Mouse (Mus musculus) hindbrain, embryonic 11.5 days (tissue): ENCODE measurements around the gene Psmb2. TPM values are rescaled to one million over a fixed set of nuclear protein-coding genes. Genes with fewer than 3 reads are reported as not detected.

Source experiments
- ATAC-seq: fragments of 200-750 bp; cut with Nextera tagmentation; 2 replicates; pipeline ENCODE4 v1.8.0; 2017; ENCODE audit warnings: mild to moderate bottlenecking, moderate TSS enrichment, moderate library complexity; ENCODE audit not compliant: low FRiP score
- DNase-seq: peaks from one replicate; pipeline ENCODE4 v3.0.0-alpha.2; 2015; ENCODE audit warnings: low spot score
- H3K27ac ChIP-seq: fragments of 300-500 bp; sonication (generic); 2 replicates; pipeline ENCODE4 v1.5.1; 2014; ENCODE audit warnings: mild to moderate bottlenecking, low read depth, low read length
- H3K27me3 ChIP-seq: fragments of 300-500 bp; sonication (generic); 2 replicates; pipeline ENCODE4 v1.6.1; 2014; ENCODE audit warnings: mild to moderate bottlenecking, low read length, moderate library complexity, mixed read lengths; ENCODE audit not compliant: control insufficient read depth, insufficient read depth
- H3K36me3 ChIP-seq: fragments of 300-500 bp; sonication (generic); 2 replicates; pipeline ENCODE4 v1.6.1; 2014; ENCODE audit warnings: mild to moderate bottlenecking, low read length, moderate library complexity, mixed read lengths; ENCODE audit not compliant: control insufficient read depth, insufficient read depth
- H3K4me1 ChIP-seq: fragments of 300-500 bp; sonication (generic); replicated peaks from 2 replicates; pipeline ENCODE4 v1.6.1; 2014; ENCODE audit warnings: low read length, mixed read lengths; ENCODE audit not compliant: control insufficient read depth, insufficient read depth
- H3K4me2 ChIP-seq: fragments of 300-500 bp; sonication (generic); replicated peaks from 2 replicates; pipeline ENCODE4 v1.6.1; 2014; ENCODE audit warnings: mild to moderate bottlenecking, low read depth, low read length
- H3K4me3 ChIP-seq: fragments of 300-500 bp; sonication (generic); 2 replicates; pipeline ENCODE4 v1.5.1; 2014; ENCODE audit warnings: low read depth, low read length
- H3K9ac ChIP-seq: fragments of 300-500 bp; sonication (generic); 2 replicates; pipeline ENCODE4 v1.6.1; 2014; ENCODE audit warnings: low read depth, low read length
- H3K9me3 ChIP-seq: fragments of 300-500 bp; sonication (generic); 2 replicates; pipeline ENCODE4 v1.6.1; 2016; ENCODE audit warnings: low read length; ENCODE audit not compliant: control insufficient read depth
- whole genome bisulfite sequencing: fragments of 180-500 bp; shearing (Covaris S2); extraction: QIAGEN DNeasy Blood & Tissue Kit; methylation state at CpG from one replicate; pipeline ENCODE4 v1.1.7; 2014; 5-methylcytosine and 5-hydroxymethylcytosine counted together
- polyA plus RNA-seq: library from polyadenylated mRNA; unstranded; fragments of >200 nt; fragmentation: Nextera tagmentation; extraction: Ambion mirVana; gene quantifications from 2 replicates; pipeline ENCODE4 v1.2.1, GENCODE M21; 2014

The Psmb2 gene
- polyA plus RNA-seq, 1 experiment from 2014 or later, result 517 TPM

- Histone ChIP-seq H3K4me2 (no peak overlapping the region), H3K27ac (no peak overlapping the region), H3K9ac (no peak overlapping the region), H3K4me3 (no peak overlapping the region), H3K36me3 (peaks cover 8% of the 10 kb centered on the region; the same call in 1 of the 2 replicates), H3K27me3 (0 out of 2 replicates have a peak, but pooled peaks cover 3% of the 10 kb centered on the region), H3K9me3 (no peaks in the 10 kb centered on the region), H3K4me1 (no peaks in the 10 kb centered on the region)
- no peak for ATAC-seq
- WGBS, result 42% methylated on average over 13 of the region's 13 CpGs
- DNase-seq, result peak; percentile 79
Observed at GRCm38 (mm10) chr4:126745506-126746193, 68.2 kb downstream of the Psmb2 start.

- WGBS, result 84% methylated on average over 10 of the region's 10 CpGs
- Histone ChIP-seq H3K4me2 (no peak overlapping the region), H3K27me3 (0 out of 2 replicates have a peak, but pooled peaks cover 3% of the 10 kb centered on the region), H3K27ac (no peak overlapping the region), H3K4me1 (no peaks in the 10 kb centered on the region), H3K36me3 (peaks cover 8% of the 10 kb centered on the region; the same call in 1 of the 2 replicates), H3K9me3 (no peaks in the 10 kb centered on the region), H3K9ac (no peak overlapping the region), H3K4me3 (no peak overlapping the region)
- DNase-seq (no peak), ATAC-seq (no peak)
Observed at GRCm38 (mm10) chr4:126746194-126746840, 68.9 kb downstream of the Psmb2 start.

GRCm38 (mm10) chr4:126748381-126748780 lies 71.0 kb downstream of the Psmb2 start:
- H3K4me1 ChIP-seq, result peaks cover 7% of the 10 kb centered on the region; the same call in 1 of the 2 replicates
- DNase-seq, result no peak

GRCm38 (mm10) chr4:126749553-126749952 lies 72.1 kb downstream of the Psmb2 start:
- 90% methylated on average over 11 of the region's 11 CpGs for WGBS
- no peak for ATAC-seq
- peaks cover 8% of the 10 kb centered on the region; the same call in 1 of the 2 replicates for H3K36me3 ChIP-seq

More at GRCm38 (mm10) chr4:126748381-126748780, 71.0 kb downstream of the Psmb2 start:
- 0 out of 2 replicates have a peak, but pooled peaks cover 3% of the 10 kb centered on the region for H3K27me3 ChIP-seq
- no peak overlapping the region for H3K4me3 ChIP-seq
- ATAC-seq, result no peak
- no peak overlapping the region for H3K4me2 ChIP-seq
- H3K36me3 ChIP-seq, result peaks cover 8% of the 10 kb centered on the region; the same call in 1 of the 2 replicates
- H3K9me3 ChIP-seq, result no peaks in the 10 kb centered on the region
- H3K9ac ChIP-seq, result no peak overlapping the region
- WGBS, result 92% methylated on average over 8 of the region's 8 CpGs
- H3K27ac ChIP-seq, result no peak overlapping the region

GRCm38 (mm10) chr4:126750046-126750683 lies 72.7 kb downstream of the Psmb2 start:
- Histone ChIP-seq H3K4me2 (no peak overlapping the region), H3K27me3 (no peaks in the 10 kb centered on the region), H3K27ac (no peak overlapping the region), H3K4me1 (peaks cover 9% of the 10 kb centered on the region; the same call in 1 of the 2 replicates), H3K36me3 (peaks cover 2% of the 10 kb centered on the region; the same call in 1 of the 2 replicates), H3K9me3 (no peaks in the 10 kb centered on the region), H3K4me3 (no peak overlapping the region), H3K9ac (no peak overlapping the region)
- 92% methylated on average over 26 of the region's 26 CpGs for WGBS
- ATAC-seq (no peak), DNase-seq (no peak)

More at GRCm38 (mm10) chr4:126749553-126749952, 72.1 kb downstream of the Psmb2 start:
- Histone ChIP-seq H3K9me3 (no peaks in the 10 kb centered on the region), H3K9ac (no peak overlapping the region), H3K4me3 (no peak overlapping the region), H3K4me1 (peaks cover 7% of the 10 kb centered on the region; the same call in 1 of the 2 replicates), H3K27me3 (0 out of 2 replicates have a peak, but pooled peaks cover 2% of the 10 kb centered on the region), H3K4me2 (no peak overlapping the region), H3K27ac (no peak overlapping the region)
- DNase-seq, result no peak

- Histone ChIP-seq H3K27ac (no peak overlapping the region), H3K36me3 (peaks cover 2% of the 10 kb centered on the region; the same call in 1 of the 2 replicates), H3K9me3 (no peaks in the 10 kb centered on the region), H3K9ac (no peak overlapping the region), H3K27me3 (no peaks in the 10 kb centered on the region), H3K4me2 (no peak overlapping the region; the same call in 1 of the 2 replicates), H3K4me3 (no peak overlapping the region), H3K4me1 (peaks cover 9% of the 10 kb centered on the region; the same call in 1 of the 2 replicates)
- ATAC-seq (no peak), DNase-seq (no peak)
- 84% methylated on average over 8 of the region's 8 CpGs for WGBS
Observed at GRCm38 (mm10) chr4:126750863-126751555, 73.6 kb downstream of the Psmb2 start.

- no peak for ATAC-seq
- Histone ChIP-seq H3K27me3 (no peaks in the 10 kb centered on the region), H3K4me1 (peaks cover 9% of the 10 kb centered on the region; the same call in 1 of the 2 replicates), H3K36me3 (peaks cover 2% of the 10 kb centered on the region; the same call in 1 of the 2 replicates), H3K27ac (no peak overlapping the region), H3K4me2 (peak overlapping the region; percentile 94), H3K4me3 (peak overlapping the region; percentile 66), H3K9ac (0 out of 2 replicates have a peak overlapping the region, but pooled peaks have one; percentile 7), H3K9me3 (no peaks in the 10 kb centered on the region)
- no peak for DNase-seq
- 57% methylated on average over 10 of the region's 10 CpGs for WGBS
Observed at GRCm38 (mm10) chr4:126751556-126752023, 74.2 kb downstream of the Psmb2 start.
